Comparison of ENCODE assay signal across 9 mouse cellular contexts in the genomic region with DNA sequence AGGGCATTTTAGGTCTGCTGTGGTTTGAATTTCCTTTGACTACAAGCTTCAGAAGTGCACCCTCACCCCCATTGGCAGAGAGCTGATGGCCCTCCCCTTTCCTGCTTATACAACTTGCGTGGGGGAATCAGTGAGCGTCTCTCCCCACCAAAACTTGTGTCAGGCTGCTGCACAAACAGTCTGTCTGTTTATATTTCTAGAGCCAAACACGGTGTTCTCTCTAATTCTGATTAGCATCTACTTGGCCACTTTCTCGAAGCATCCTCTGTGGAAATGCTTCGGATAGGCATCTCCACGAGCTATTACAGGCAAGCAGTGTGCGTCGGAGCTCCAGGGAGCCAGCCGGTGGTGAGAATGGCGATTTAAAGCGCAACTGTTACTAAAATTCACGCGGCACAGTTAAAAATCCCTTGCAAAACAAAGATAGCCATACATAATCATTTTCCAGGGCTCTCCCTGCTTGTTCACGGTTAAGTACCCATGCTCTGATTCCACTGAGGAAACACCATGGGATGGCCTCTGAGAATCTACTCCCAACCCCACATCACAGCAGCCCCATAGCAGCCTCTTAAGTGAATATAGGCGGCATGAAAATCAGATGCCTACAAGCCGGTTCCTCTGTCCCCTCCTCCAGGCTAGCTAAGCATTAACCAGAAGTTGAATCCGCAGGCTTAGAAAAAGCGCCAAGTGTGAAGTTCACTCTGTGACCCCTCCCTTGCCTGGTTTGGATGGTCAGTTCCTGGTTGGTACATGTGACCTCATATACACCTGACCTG.
A peak's percentile ranks its signal among the peaks of the same experiment; 100 is the strongest.
DNase-seq lines count a peak whose midpoint lies in the region; ATAC-seq and TF ChIP-seq lines count a peak whose summit lies in the region.
"Had no signal": no experiment of that assay in that cellular context is flagged by ENCODE, and none has a peak within 500 bp of the region (broad histone marks: within the 10 kb centered on the region; RNA-seq: fewer than 3 reads in every experiment).

No protein-coding gene starts in this region.

- TF ChIP-seq EP300 in heart, postnatal 0 days (IDR thresholded peaks at IDR 0.05; ENCODE audit: low read depth): no peak

- DNase-seq in heart, postnatal 0 days (ENCODE audit: low spot score): no peak
- no peak for DNase-seq in heart, adult 9 months (ENCODE audit: low spot score in 2 of 2)
- peak; percentile 54 for DNase-seq in forebrain, postnatal 0 days
- peak; percentile 55 to 71 for DNase-seq in kidney, postnatal 4 days
- DNase-seq in lung, postnatal 14 days: peak; percentile 2
- no peak for DNase-seq in cerebellum, adult 18-20 months
- no peak for DNase-seq in embryo, embryonic 9.5 days (ENCODE audit: extremely low spot score)
- no peak for DNase-seq in cerebellum, adult 11-12 months

- WGBS in heart, postnatal 0 days: 26% methylated on average over 18 of the region's 18 CpGs
- WGBS in forebrain, postnatal 0 days: 15% methylated on average over 18 of the region's 18 CpGs

- H3K4me3 ChIP-seq in heart, postnatal 0 days (ENCODE audit: low read depth, low read length): no peak overlapping the region
- no peak overlapping the region for H3K4me3 ChIP-seq in forebrain, postnatal 0 days (ENCODE audit: low read depth, low read length)
- H3K4me3 ChIP-seq: erythroblast, embryonic 14.5 days had no signal

- no peaks in the 10 kb centered on the region for H3K27me3 ChIP-seq in heart, postnatal 0 days (ENCODE audit: control insufficient read depth, insufficient read depth, low read length)
- no peaks in the 10 kb centered on the region for H3K27me3 ChIP-seq in forebrain, postnatal 0 days (ENCODE audit: insufficient read depth, low read length)

- no peak for TF ChIP-seq CTCF in heart, postnatal 0 days (IDR thresholded peaks at IDR 0.05; ENCODE audit: low read depth)
- TF ChIP-seq CTCF in forebrain, postnatal 0 days (IDR thresholded peaks at IDR 0.05; ENCODE audit: low read depth): no peak

- H3K9me3 ChIP-seq in heart, postnatal 0 days (replicated peaks; ENCODE audit: control insufficient read depth, low read length): no peaks in the 10 kb centered on the region
- no peaks in the 10 kb centered on the region for H3K9me3 ChIP-seq in forebrain, postnatal 0 days (ENCODE audit: low read length)

- H3K36me3 ChIP-seq in heart, postnatal 0 days (replicated peaks; ENCODE audit: control insufficient read depth, insufficient read depth, low read length): no peaks in the 10 kb centered on the region
- no peaks in the 10 kb centered on the region for H3K36me3 ChIP-seq in forebrain, postnatal 0 days (ENCODE audit: insufficient read depth)

- peak overlapping the region; percentile 37; the same call in 1 of the 2 replicates for H3K4me2 ChIP-seq in heart, postnatal 0 days (ENCODE audit: low read depth, low read length)
- H3K4me2 ChIP-seq in forebrain, postnatal 0 days (ENCODE audit: low read depth): peak overlapping the region; percentile 34

- no peak overlapping the region for H3K9ac ChIP-seq in heart, postnatal 0 days (replicated peaks; ENCODE audit: low read depth, low read length)
- H3K9ac ChIP-seq in forebrain, postnatal 0 days: no peak overlapping the region

- H3K4me1 ChIP-seq in heart, postnatal 0 days (ENCODE audit: control insufficient read depth, insufficient read depth): no peaks in the 10 kb centered on the region
- H3K4me1 ChIP-seq in forebrain, postnatal 0 days (ENCODE audit: insufficient read depth): no peaks in the 10 kb centered on the region

- ATAC-seq in heart, postnatal 0 days (ENCODE audit: insufficient read depth, low read depth): no peak
- ATAC-seq in forebrain, postnatal 0 days: peak; percentile 40

- no peak overlapping the region for H3K27ac ChIP-seq in heart, postnatal 0 days (ENCODE audit: low read depth)
- H3K27ac ChIP-seq in forebrain, postnatal 0 days (ENCODE audit: low read depth, low read length): no peak overlapping the region

Comparison
In these comparisons a context has a peak if more than half of its experiments do, and no peak if none do; other contexts are left out.
1. DNase-seq: peak in forebrain, postnatal 0 days (single experiment), kidney, postnatal 4 days (2 of 2) and lung, postnatal 14 days (single experiment); none in heart, postnatal 0 days (single experiment), heart, adult 9 months (0 of 2), cerebellum, adult 18-20 months (0 of 2), embryo, embryonic 9.5 days (single experiment) and cerebellum, adult 11-12 months (single experiment).